Mouse (Mus musculus) brain, embryonic 14.5 days (tissue): Measurements from ENCODE around the gene Zc3h10. TPM values are rescaled to one million over a fixed set of nuclear protein-coding genes. Genes with fewer than 3 reads are reported as not detected.

Experiments
- DNase-seq: peaks from one replicate; pipeline ENCODE4 v3.0.0-alpha.2; 2011; ENCODE audit warnings: low read depth
- CTCF ChIP-seq: fragments of 200-500 bp; IDR thresholded peaks from 2 replicates; pipeline ENCODE4 v1.5.1; 2012; ENCODE audit warnings: inconsistent platforms, mild to moderate bottlenecking, moderate library complexity, borderline replicate concordance; ENCODE audit not compliant: insufficient read depth, insufficient read length; ENCODE audit errors: extremely low read depth
- POLR2A ChIP-seq: fragments of 200-500 bp; IDR thresholded peaks from 2 replicates; pipeline ENCODE4 v1.6.1; 2012; ENCODE audit warnings: mild to moderate bottlenecking, inconsistent platforms, borderline replicate concordance; ENCODE audit not compliant: poor library complexity, insufficient read depth, insufficient read length, severe bottlenecking; ENCODE audit errors: extremely low read depth
- polyA plus RNA-seq: library from polyadenylated mRNA; depleted of rRNA; stranded (reverse); fragments of >200 nt; gene quantifications from 2 replicates; pipeline ENCODE4 v1.2.3, GENCODE M21; 2012

Gene Zc3h10
- polyA plus RNA-seq, 1 experiment, result 19.3 TPM

- DNase-seq, result no peak
- TF ChIP-seq CTCF (no peak), POLR2A (no peak)
These were observed 11.8 kb downstream of the Zc3h10 start for GRCm38 (mm10) chr10:128535624-128536265.

DNA sequence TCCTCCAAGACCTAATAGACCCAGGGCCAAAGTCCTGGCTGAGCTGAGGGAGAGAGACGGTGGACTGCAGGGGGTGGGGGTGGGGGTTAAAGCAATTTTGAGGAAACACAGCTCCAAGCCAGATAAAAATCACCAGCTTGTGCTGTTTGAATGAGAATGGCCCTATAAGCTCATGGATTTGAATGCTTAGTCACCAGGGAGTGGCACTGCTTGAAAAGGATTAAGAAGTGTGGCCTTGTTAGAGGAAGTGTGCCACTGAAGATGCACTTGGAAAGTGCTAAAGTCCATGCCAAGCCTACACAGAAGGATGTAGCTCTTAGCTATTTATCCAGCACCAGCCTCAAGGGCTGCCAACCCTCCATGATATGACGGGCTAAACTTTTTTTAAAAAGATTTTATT is 12.4 kb downstream of the Zc3h10 start:
- TF ChIP-seq POLR2A (no peak), CTCF (no peak)
- no peak for DNase-seq

DNA sequence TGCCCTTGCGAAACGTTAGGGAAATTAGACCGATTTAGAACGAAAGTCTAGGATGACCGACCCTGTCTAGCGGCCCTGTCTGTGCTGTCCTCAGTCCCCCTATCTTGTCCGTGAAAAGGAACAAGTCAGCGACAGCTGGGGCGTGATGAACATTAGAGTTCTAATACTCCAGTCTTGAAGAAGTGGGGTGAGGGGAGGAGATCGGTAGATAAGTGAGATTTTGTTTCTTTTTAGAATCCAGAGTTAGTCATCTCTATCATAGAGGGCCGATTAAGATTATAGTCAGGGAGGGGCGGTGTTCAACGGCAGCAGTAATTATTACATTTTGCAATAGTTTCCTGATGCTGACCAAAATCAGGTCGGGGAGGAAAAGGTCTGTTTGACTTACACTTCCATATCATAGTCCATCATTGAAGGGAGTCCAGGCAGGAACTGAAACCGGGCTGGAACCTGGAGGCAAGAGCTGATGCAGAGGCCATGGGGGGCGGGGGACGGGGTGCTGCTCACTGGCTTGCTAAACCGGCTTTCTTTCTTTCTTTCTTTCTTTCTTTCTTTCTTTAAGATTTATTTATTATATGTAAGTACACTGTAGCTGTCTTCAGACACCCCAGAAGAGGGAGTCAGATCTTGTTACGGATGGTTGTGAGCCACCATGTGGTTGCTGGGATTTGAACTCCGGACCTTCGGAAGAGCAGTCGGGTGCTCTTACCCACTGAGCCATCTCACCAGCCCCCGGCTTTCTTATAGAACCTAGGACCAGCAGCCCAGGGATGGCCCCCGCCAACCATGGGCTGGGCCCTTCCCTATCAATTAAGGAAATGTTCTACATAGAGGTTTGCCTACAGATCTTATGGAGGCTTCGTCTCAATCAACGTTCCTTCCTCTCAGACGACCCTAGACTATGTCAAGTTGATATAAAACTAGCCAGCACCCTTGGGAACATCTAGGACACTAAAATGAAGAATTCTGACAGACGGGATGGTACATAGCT is 20.9 kb downstream of the Zc3h10 start:
- no peak for TF ChIP-seq CTCF
- TF ChIP-seq POLR2A, result no peak
- no peak for DNase-seq

DNA sequence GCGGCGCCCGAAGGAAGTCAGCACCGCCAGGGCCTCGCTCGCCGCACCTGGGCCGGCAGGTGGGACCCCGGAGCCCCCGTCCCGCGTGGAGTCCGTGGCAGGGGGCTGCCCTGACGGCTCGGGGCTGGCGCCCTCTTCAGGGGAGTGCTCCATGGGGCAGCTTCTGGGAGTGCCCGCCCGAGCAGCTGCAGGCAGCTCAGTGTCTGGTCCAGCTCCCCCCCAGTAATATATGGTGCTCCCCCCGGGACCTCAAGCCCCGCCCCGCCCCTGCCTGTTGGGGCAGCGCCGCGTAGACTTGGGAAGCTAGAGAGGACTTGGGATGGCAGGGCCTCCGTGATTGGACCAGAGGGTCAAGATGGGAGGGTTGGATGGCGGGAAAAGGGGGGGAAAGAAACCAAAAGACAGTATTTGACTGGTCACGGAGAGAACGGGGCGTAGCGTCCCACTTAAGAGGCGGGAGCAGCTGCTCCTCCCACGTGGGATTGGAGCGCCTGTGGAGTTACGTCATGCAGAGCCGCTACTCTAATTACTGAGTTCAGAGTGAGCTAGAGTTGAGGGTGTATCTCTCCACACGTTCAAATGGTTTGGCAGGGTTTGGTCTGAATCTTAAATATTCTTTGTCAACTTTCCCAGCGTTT is 21.8 kb downstream of the Zc3h10 start, which contains the start of gene Esyt1:
Gene Esyt1 (minus strand): TSS at position 201 of the 638 bp plus-strand sequence.
- TF ChIP-seq POLR2A (0 out of 2 replicates have a peak, but pooled peaks have one; percentile 33), CTCF (peak; percentile 18; the same call in 1 of the 2 replicates)
- peak; percentile 98 for DNase-seq

- TF ChIP-seq CTCF (no peak), POLR2A (no peak)
- peak; percentile 71 for DNase-seq
These were observed 22.6 kb downstream of the Zc3h10 start for GRCm38 (mm10) chr10:128524732-128525662.

GRCm38 (mm10) chr10:128524111-128524731 is 23.4 kb downstream of the Zc3h10 start:
- peak; percentile 5 for DNase-seq
- no peak for TF ChIP-seq CTCF
- TF ChIP-seq POLR2A, result no peak

GRCm38 (mm10) chr10:128522351-128522750 is 25.2 kb downstream of the Zc3h10 start:
- TF ChIP-seq POLR2A (no peak), CTCF (no peak)
- DNase-seq, result no peak

GRCm38 (mm10) chr10:128520591-128520990 is 27.0 kb downstream of the Zc3h10 start:
- TF ChIP-seq POLR2A, result no peak
- TF ChIP-seq CTCF, result no peak
- DNase-seq, result no peak

GRCm38 (mm10) chr10:128518833-128519232 is 28.7 kb downstream of the Zc3h10 start:
- peak; percentile 34 for DNase-seq
- TF ChIP-seq CTCF (peak; percentile 50; the same call in 1 of the 2 replicates), POLR2A (no peak)

DNA sequence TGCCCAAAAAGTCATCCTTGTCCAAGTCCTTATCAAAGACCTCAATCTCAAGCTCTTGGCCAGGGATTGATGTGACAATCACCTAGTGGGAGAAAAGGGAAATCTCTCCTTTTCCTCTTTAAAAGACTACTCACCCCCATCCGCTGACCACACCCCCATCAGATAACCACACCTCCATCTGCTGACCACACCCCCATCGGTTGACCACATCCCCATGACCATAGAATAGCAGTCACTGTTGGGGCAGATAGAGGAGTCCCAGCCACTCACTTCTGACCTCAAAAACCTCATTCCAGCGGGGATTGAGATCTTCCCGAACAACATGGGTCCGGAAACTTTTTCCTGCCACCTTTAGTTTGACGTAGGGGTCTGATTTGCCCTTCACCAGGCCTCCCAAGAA is 30.9 kb downstream of the Zc3h10 start:
- no peak for DNase-seq
- TF ChIP-seq POLR2A (no peak), CTCF (no peak)
